Mouse (Mus musculus): ENCODE results near the gene Eci1.

DNA sequence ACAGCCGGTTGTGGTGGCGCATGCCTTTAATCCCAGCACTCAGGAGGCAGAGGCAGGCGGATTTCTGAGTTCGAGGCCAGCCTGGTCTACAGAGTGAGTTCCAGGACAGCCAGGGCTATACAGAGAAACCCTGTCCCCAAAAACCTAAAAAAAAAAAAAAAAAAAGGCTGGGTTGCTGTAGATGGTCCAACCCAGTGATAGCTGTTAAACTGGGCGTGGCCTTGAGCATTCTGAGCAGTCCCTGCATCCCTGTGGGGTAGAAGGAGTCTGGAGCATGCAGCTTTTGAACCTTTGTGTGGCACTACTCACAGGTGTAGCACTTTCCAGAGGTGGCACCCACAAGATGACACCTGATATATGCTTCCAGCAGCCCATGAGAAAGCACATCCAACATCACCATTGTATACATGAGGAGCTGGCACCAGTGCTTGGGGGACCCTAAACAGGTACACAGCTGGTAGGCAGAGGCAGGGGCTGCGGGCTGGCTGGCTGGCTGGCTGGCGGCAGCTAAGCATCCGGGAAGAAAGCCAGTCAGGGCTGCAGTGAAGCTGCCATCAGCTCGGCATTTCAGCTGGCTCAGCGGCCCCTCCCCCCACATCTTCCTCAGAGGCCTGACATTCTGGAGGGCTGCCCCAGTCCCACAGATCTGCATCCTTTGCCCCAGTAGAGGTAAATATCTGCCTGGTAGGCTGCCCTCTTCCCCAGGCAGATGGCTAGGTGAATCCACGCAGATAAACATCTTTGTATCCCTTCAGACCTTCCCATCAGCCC lies 58.8 kb downstream of the Eci1 start:
- no peak for TF ChIP-seq POLR2A (IDR thresholded peaks at IDR 0.05; ENCODE audit: insufficient read depth, low read depth, low read length)
- TF ChIP-seq CTCF (IDR thresholded peaks at IDR 0.05; ENCODE audit: insufficient read depth, low read depth, low read length), result no peak
